Mouse (Mus musculus): ENCODE measurements at regions not wholly inside any gene's neighbourhood (a gene's known extent, or its start where the extent isn't known, plus 50 kb on each side); places are given as distances from the start of the nearest gene placed in this dataset.

DNA sequence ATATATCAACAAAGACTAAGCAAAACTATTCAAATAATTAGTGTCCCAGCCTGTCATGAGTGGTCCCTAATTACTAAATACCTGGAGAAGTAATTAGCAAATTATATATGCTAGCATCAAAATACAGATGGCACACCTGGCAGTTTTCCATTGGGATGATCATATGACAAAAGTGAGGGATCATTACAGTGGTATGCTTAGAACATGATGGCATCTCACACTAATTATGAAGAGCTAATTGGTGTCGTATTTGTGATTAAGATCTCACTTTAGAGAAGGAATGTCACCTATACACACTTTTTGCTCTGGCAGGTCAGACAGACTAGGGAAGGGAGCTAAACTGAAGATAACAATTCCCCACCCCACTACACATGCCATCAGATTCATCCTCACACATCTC lies 425.1 kb downstream of the Slc22a22 start:
- no peaks in the 10 kb centered on the region for H3K27me3 ChIP-seq (ENCODE audit: control insufficient read depth, insufficient read depth, low read length)
- WGBS: 57% methylated on average over 1 of the region's 1 CpGs
- H3K9ac ChIP-seq (ENCODE audit: low read depth, low read length): no peak overlapping the region
- TF ChIP-seq POLR2A (IDR thresholded peaks at IDR 0.05; ENCODE audit: extremely low read depth, insufficient read depth, low read length): no peak
- TF ChIP-seq CTCF (IDR thresholded peaks at IDR 0.05; ENCODE audit: low read depth, low read length): no peak
- no peaks in the 10 kb centered on the region for H3K4me1 ChIP-seq (ENCODE audit: control insufficient read depth, insufficient read depth, low read length)
- no peak overlapping the region for H3K27ac ChIP-seq (replicated peaks; ENCODE audit: insufficient read depth, low read depth, low read length)
- no peaks in the 10 kb centered on the region for H3K36me3 ChIP-seq (ENCODE audit: control insufficient read depth, insufficient read depth, low read length)
- H3K79me2 ChIP-seq (ENCODE audit: control insufficient read depth, insufficient read depth, low read length): no peaks in the 10 kb centered on the region
- no peak overlapping the region for H3K4me3 ChIP-seq (ENCODE audit: insufficient read depth, low read depth, low read length)
- no peak for DNase-seq (ENCODE audit: extremely low read depth, low read depth, low spot score)

DNA sequence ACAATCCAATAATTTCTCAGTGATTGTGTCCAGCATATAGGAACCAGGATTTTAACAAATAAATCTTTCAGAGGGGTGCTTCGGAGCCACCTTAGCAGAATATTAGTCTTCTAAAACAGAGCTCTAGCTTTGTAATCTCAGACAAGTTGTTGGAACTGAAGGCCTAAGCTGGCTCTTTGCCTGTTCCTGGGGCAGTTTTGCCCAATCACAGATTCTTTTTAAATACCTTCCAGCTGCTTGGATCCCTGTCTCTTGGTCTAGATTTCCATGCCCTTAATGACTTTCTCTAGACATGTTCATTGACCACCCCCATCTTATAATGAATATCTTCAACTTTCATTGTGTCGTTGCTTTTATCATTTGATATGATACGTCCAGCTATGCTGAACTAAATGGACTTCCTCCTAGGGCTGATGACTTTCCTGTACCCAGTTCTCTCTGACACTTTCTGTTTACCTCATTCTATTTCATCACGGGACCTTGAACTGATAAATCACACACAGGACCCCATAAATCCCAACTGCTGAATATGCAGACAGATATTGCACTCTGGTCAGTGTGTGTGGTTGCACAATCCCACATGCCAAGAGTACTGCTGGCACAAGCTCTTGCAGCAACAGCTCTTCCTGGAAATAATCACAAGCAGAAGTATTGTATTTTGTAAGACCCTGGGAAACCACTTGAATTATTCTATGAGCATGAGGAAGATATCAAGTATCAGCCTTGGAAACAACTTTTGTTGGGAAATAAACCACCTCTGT lies 440.4 kb downstream of the Slc22a22 start:
- no peak overlapping the region for H3K27ac ChIP-seq (replicated peaks; ENCODE audit: insufficient read depth, low read depth, low read length)
- no peak for TF ChIP-seq POLR2A (IDR thresholded peaks at IDR 0.05; ENCODE audit: extremely low read depth, insufficient read depth, low read length)
- no peak for TF ChIP-seq CTCF (IDR thresholded peaks at IDR 0.05; ENCODE audit: low read depth, low read length)
- peak; percentile 68 for DNase-seq (ENCODE audit: extremely low read depth, low read depth, low spot score)
- no peaks in the 10 kb centered on the region for H3K27me3 ChIP-seq (ENCODE audit: control insufficient read depth, insufficient read depth, low read length)
- no peak overlapping the region for H3K9ac ChIP-seq (ENCODE audit: low read depth, low read length)
- no peaks in the 10 kb centered on the region for H3K79me2 ChIP-seq (ENCODE audit: control insufficient read depth, insufficient read depth, low read length)
- no peaks in the 10 kb centered on the region for H3K36me3 ChIP-seq (ENCODE audit: control insufficient read depth, insufficient read depth, low read length)
- 61% methylated on average over 4 of the region's 4 CpGs for WGBS
- H3K4me1 ChIP-seq (ENCODE audit: control insufficient read depth, insufficient read depth, low read length): no peaks in the 10 kb centered on the region
- H3K4me3 ChIP-seq (ENCODE audit: insufficient read depth, low read depth, low read length): no peak overlapping the region

DNA sequence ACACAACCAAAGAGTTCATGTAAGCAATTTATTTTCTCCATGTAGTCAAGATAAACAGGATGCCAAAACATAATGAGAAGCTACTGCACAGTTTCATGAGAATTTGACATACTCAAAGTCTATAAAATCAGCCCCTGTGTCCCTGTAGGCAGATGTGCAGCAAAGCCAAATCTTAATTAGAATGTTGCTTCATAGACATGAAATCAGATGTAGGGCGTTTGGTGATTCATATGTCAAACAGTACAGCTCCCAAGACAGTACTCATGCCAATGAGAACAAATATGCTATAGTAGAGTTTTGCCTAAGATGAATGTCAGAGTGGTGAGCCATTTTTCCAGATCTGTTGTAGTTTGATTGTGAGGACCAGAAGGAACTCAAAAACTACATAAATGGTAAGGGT lies 444.4 kb downstream of the Slc22a22 start:
- H3K27ac ChIP-seq (replicated peaks; ENCODE audit: insufficient read depth, low read depth, low read length): no peak overlapping the region
- no peaks in the 10 kb centered on the region for H3K4me1 ChIP-seq (ENCODE audit: control insufficient read depth, insufficient read depth, low read length)
- H3K9ac ChIP-seq (ENCODE audit: low read depth, low read length): no peak overlapping the region
- H3K27me3 ChIP-seq (ENCODE audit: control insufficient read depth, insufficient read depth, low read length): no peaks in the 10 kb centered on the region
- no peak overlapping the region for H3K4me3 ChIP-seq (ENCODE audit: insufficient read depth, low read depth, low read length)
- no peaks in the 10 kb centered on the region for H3K79me2 ChIP-seq (ENCODE audit: control insufficient read depth, insufficient read depth, low read length)
- WGBS: 52% methylated on average over 1 of the region's 1 CpGs
- no peaks in the 10 kb centered on the region for H3K36me3 ChIP-seq (ENCODE audit: control insufficient read depth, insufficient read depth, low read length)
- DNase-seq (ENCODE audit: extremely low read depth, low read depth, low spot score): no peak
- TF ChIP-seq POLR2A (IDR thresholded peaks at IDR 0.05; ENCODE audit: extremely low read depth, insufficient read depth, low read length) (no peak), CTCF (IDR thresholded peaks at IDR 0.05; ENCODE audit: low read depth, low read length) (no peak)
